Mouse (Mus musculus): ENCODE data around the gene Rpap3. TPM values are rescaled to one million over a fixed set of nuclear protein-coding genes. Genes with fewer than 3 reads are reported as not detected.

Rpap3 gene
- polyA plus RNA-seq, 1 experiment = 23.5 TPM

DNA sequence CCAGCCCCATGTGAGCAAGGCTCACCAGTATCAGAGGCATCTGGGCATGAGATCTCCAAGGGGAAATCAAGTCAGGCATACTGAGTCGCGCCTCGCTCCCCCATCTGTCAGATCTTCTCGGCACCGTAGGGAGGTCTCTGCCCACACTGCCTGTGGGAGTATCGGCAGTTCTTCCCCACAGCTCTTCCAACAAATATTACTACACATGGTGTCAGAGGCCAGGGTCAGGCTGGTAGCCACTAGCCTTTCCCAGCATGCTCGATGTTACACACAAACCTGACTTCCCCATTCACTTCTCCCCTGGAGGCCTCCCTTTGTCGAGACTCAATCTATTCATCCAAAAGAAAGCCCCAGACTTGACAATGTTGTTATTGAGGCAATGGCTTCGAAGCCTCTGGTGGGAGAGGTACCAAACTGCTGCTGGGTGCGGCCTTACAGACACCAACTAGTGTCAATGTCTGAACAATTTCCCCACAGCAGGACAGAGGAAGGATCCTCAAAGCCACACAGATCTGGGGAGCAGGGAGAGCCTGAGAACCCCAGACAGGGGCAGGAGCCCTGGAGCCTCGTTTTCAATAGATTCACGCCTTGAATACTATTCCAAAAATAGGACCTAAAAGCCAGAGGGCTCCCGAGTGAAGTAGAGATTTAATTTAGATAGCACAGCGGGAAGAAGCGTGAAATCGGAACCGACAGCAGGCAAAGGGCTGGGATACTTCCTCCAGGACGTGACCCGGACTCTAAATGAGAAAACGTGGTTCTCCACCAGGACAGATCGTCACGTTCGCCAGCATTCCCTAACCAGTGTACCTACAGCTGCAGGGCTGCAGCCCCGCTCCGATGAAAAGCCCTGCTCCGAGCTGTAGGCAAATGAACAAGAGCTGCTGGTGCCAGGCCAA lies 47.5 kb downstream of the Rpap3 start:
- no peak for DNase-seq (ENCODE audit: extremely low spot score in 1 of 2, low spot score in 1 of 2)

DNA sequence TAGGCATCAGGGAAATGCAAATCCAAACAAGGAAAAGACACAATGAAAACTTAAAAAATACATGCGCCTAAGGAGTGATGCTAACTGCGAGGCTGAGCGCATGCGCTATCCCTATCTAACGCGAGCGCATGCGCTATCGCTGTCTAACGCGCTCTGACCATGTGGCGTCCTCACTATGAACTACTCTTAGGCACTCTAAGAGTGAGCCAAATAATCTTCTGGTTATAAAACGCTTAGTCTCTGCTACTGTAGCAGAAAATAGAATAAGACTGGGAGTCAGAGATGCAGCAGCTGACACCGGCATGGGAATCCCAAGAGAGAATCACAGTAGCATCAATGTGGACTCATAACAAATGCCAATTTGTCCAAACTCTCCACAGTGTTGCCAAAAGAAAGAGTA lies 48.2 kb downstream of the Rpap3 start:
- DNase-seq (ENCODE audit: extremely low spot score in 1 of 2, low spot score in 1 of 2) = no peak

DNA sequence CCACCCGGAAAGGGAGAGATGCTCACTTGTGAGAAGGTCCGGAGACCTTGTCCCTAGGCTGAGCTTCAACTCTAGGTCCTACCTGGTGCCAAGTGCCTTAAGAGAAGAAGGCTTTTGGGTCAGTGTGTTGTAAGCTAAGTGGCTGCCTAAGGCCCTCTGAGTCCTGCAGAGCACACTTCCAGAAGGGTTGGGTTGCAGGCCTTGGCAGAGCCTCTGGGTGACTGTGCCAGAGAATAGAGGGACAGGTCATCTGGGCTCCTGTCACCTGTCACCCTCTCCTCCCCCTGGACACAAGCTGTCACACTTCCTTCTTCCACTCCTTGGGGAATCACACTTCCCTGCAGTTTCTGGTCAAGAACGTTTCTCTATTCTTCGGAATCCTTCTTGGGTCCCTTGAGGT lies 55.9 kb downstream of the Rpap3 start:
- DNase-seq (ENCODE audit: extremely low spot score in 1 of 2, low spot score in 1 of 2) = no peak

DNA sequence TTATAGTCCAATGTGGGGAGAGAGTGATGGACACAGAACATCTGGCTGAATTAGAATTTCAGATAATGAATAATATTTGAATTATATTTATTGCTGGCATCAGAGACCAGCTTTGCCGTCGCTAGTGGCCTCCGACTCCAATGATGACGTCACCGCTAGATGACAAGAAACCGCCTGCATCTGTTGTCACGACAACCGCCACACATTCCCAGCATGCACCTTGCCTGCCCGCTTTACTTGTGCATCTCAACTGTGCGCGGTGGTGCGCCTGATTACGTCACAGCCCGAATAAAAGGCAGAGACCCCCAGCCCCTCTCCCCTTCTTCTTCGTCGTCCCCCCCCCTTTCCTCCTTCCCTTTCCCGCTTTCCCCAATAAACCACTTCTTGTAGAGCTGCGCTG lies 57.4 kb downstream of the Rpap3 start:
- peak in 1 of 2 experiments; percentile 63 for DNase-seq (ENCODE audit: extremely low spot score in 1 of 2, low spot score in 1 of 2)

DNA sequence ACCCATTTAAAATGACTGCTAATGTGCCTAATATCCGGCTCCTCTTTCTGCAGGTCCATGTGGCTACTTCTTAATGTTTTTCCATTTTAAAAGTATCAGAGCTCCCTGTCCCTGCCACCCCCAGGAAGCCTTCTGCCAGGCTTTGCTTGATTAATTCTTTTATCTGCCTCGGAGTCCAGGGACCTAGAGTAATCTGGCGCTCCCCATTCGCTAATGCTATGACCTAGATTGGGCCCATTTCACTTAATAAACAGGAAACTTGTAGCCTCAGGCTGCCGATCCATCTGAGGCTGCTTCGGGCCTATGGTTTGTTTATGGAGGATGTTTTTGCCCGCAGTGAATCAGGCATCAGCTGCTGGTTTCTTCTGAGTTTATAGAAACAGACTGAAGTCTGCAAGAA lies 59.2 kb downstream of the Rpap3 start:
- DNase-seq (ENCODE audit: extremely low spot score in 1 of 2, low spot score in 1 of 2) = no peak

DNA sequence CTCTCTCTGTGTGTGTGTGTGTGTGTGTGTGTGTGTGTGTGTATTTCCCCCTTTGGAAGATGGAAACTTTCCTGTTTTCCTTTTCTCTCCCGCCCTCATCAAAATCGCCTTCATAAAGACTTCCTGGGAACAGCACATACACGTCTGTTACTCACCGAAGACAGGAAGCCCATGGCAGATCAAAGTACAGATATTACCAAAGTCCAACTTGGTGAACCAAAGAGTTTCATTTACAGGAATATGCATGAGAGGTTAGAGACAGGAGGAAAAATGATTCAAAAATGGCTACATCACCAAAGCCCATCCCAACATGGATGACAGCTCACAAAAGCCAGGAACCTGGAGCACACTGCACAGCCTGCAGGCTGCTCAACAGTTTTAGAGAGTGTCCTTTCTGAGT lies 61.6 kb downstream of the Rpap3 start:
- DNase-seq (ENCODE audit: extremely low spot score in 1 of 2, low spot score in 1 of 2) = no peak

Other genes with a start within 250 kb of the Rpap3 start
- gene Endou, start 25.5 kb upstream of the Rpap3 start, polyA plus RNA-seq (2012; rRNA removed) = 1.0 and 1.5 TPM in 2 replicates
- gene Rapgef3, start 62.1 kb upstream of the Rpap3 start, polyA plus RNA-seq (2012; rRNA removed) = 69.2 and 78.4 TPM in 2 replicates
- 107 and 117 TPM in 2 replicates for gene Slc48a1, start 72.7 kb upstream of the Rpap3 start, polyA plus RNA-seq (2012; rRNA removed)
- gene Hdac7, start 138.7 kb upstream of the Rpap3 start, polyA plus RNA-seq (2012; rRNA removed) = 50.2 and 57.5 TPM in 2 replicates
- 1.2 and 1.5 TPM in 2 replicates for gene Vdr, start 204.8 kb upstream of the Rpap3 start, polyA plus RNA-seq (2012; rRNA removed)